Mouse (Mus musculus): ENCODE results near the gene Wnt2b. TPM values are rescaled to one million over a fixed set of nuclear protein-coding genes. Genes with fewer than 3 reads are reported as not detected.

The Wnt2b gene
- total and polyA plus RNA-seq, 3 experiments: 0.16 TPM; not detected in 2

DNA sequence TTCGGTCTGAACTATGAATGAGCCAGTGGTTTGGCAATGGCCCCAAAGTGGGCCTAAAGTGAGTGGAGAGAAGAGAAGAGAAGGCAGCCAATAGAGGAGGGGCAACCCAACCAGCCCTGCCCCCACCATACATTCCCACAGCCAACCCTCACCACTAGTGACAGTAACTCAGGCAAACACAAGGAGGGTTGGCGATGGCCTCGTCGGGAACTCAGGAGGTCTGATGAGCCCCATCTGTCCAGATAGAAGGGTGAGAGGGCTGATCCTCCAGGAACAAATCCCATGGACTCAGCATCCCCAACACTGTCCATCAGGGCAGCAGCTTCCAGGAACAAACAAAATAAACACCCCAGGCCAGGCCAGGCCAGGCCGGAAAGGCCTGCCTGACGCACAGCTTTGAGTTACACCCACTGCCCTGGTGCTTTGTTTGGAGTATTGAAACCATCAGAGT lies 5.6 kb downstream of the Wnt2b start:
- Histone ChIP-seq H3K4me2 (ENCODE audit: insufficient read depth, low read depth, poor library complexity, severe bottlenecking) (no peak overlapping the region), H3K9ac (ENCODE audit: insufficient read depth, low read depth) (no peak overlapping the region), H3K36me3 (replicated peaks in 1 of 2; ENCODE audit: control insufficient read depth in 1 of 2, insufficient read depth in 1 of 2, low read length in 1 of 2) (peaks cover under 1 to 10% of the 10 kb centered on the region in 2 experiments), H3K27ac (ENCODE audit: insufficient read depth, low read depth) (no peak overlapping the region), H3K4me1 (ENCODE audit: control insufficient read depth in 1 of 2, insufficient read depth in 2 of 2) (peaks cover 0 to 6% of the 10 kb centered on the region in 2 experiments; a peak in 2 of 4 replicates), H3K79me2 (replicated peaks; ENCODE audit: control insufficient read depth, extremely low read depth, insufficient read depth, poor library complexity, severe bottlenecking) (no peaks in the 10 kb centered on the region), H3K9me3 (replicated peaks; ENCODE audit: low read length) (no peaks in the 10 kb centered on the region), H3K4me3 (replicated peaks in 1 of 3; ENCODE audit: low read depth in 2 of 3, low read length in 2 of 3, poor library complexity in 1 of 3) (no peak overlapping the region), H3K27me3 (replicated peaks) (no peaks in the 10 kb centered on the region)
- dilution Hi-C loops (cut with MboI; ENCODE audit: extremely low pct_ligation_motif_present, extremely low pct_unique_long_range_greater_than_20kb, low sequenced_read_pairs) (no loop called here), in situ Hi-C loops (cut with MboI; ENCODE audit: low pct_ligation_motif_present, low pct_unique_long_range_greater_than_20kb, low sequenced_read_pairs) (no loop called here)
- DNase-seq (ENCODE audit: extremely low read depth): no peak
- no peak for TF ChIP-seq TCF12 (IDR thresholded peaks at IDR 0.05; ENCODE audit: low read depth, low read length)
- TF ChIP-seq KAT2A (IDR thresholded peaks at IDR 0.05; ENCODE audit: insufficient replicate concordance, low read length): no peak
- no peak for TF ChIP-seq CTCF (conservative IDR thresholded peaks at IDR 0.05 in 1 of 2, IDR thresholded peaks at IDR 0.05 in 1 of 2; ENCODE audit: low read depth in 2 of 2, low read length in 2 of 2)
- TF ChIP-seq GABPA (IDR thresholded peaks at IDR 0.05; ENCODE audit: insufficient replicate concordance, low read depth, low read length): no peak
- no peak for TF ChIP-seq NRF1 (IDR thresholded peaks at IDR 0.05; ENCODE audit: low read depth, low read length)
- TF ChIP-seq HCFC1 (IDR thresholded peaks at IDR 0.05; ENCODE audit: low read depth, low read length): no peak
- TF ChIP-seq RCOR1 (conservative IDR thresholded peaks at IDR 0.05; ENCODE audit: low read depth, low read length): no peak
- no peak for TF ChIP-seq RAD21 (IDR thresholded peaks at IDR 0.05; ENCODE audit: low read depth, low read length)
- TF ChIP-seq POLR2AphosphoS2 (IDR thresholded peaks at IDR 0.05; ENCODE audit: low read depth, low read length): no peak
- TF ChIP-seq MEF2A (IDR thresholded peaks at IDR 0.05; ENCODE audit: borderline replicate concordance, low read depth, low read length): no peak
- TF ChIP-seq MAFK (IDR thresholded peaks at IDR 0.05; ENCODE audit: insufficient replicate concordance, low read length): no peak

DNA sequence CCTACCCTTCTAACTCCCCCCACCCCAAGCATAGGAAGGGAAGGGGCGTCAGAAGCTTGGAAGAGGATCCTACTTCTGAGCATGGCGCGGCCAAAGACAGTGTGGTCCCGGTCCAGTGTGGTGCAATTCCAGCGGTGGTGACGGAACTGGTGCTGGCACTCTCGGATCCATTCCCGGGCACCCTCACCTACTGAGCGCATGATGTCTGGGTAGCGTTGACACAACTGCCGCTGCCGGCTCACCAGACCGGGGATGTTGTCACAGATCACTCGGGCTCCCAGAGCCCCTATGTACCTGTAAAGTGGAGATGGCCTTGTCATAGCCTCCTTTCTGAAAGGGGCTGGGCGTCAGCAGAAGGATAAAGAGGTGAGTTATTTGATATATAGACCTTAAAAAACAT lies 7.2 kb downstream of the Wnt2b start:
- H3K4me2 ChIP-seq (ENCODE audit: insufficient read depth, low read depth, poor library complexity, severe bottlenecking): no peak overlapping the region
- dilution Hi-C loops (cut with MboI; ENCODE audit: extremely low pct_ligation_motif_present, extremely low pct_unique_long_range_greater_than_20kb, low sequenced_read_pairs): no loop called here
- in situ Hi-C loops (cut with MboI; ENCODE audit: low pct_ligation_motif_present, low pct_unique_long_range_greater_than_20kb, low sequenced_read_pairs): loop anchor here (5.0 kb wide), 1 partner anchor 82 kb away; no protein-coding TSS in a partner anchor
- no peak for TF ChIP-seq GABPA (IDR thresholded peaks at IDR 0.05; ENCODE audit: insufficient replicate concordance, low read depth, low read length)
- TF ChIP-seq MYC (IDR thresholded peaks at IDR 0.05; ENCODE audit: low read depth, low read length): no peak
- TF ChIP-seq CHD2 (IDR thresholded peaks at IDR 0.05; ENCODE audit: low read length): no peak
- no peak for TF ChIP-seq POLR2A (IDR thresholded peaks at IDR 0.05; ENCODE audit: low read depth, low read length)
- TF ChIP-seq ZKSCAN1 (IDR thresholded peaks at IDR 0.05; ENCODE audit: borderline replicate concordance, low read depth, low read length): no peak
- no peak for TF ChIP-seq ZC3H11A (IDR thresholded peaks at IDR 0.05; ENCODE audit: low read depth, low read length)
- TF ChIP-seq JUND (conservative IDR thresholded peaks at IDR 0.05; ENCODE audit: low read depth, low read length): no peak
- no peak for TF ChIP-seq USF2 (conservative IDR thresholded peaks at IDR 0.05; ENCODE audit: low read depth, low read length)
- TF ChIP-seq SMC3 (IDR thresholded peaks at IDR 0.05; ENCODE audit: low read depth, low read length): no peak
- TF ChIP-seq MXI1 (IDR thresholded peaks at IDR 0.05; ENCODE audit: low read depth, low read length): no peak
- no peak for TF ChIP-seq NELFE (IDR thresholded peaks at IDR 0.05; ENCODE audit: low read depth, low read length)
- no peak for TF ChIP-seq IRF4 (IDR thresholded peaks at IDR 0.05; ENCODE audit: low read depth, low read length)
- no peak for TF ChIP-seq SIN3A (IDR thresholded peaks at IDR 0.05; ENCODE audit: low read length)
- no peak for DNase-seq (ENCODE audit: extremely low read depth)
- no peak overlapping the region for H3K9ac ChIP-seq (ENCODE audit: insufficient read depth, low read depth)
- H3K9me3 ChIP-seq (replicated peaks; ENCODE audit: low read length): no peaks in the 10 kb centered on the region
- H3K4me3 ChIP-seq (replicated peaks in 1 of 3; ENCODE audit: low read depth in 2 of 3, low read length in 2 of 3, poor library complexity in 1 of 3): no peak overlapping the region
- no peaks in the 10 kb centered on the region for H3K79me2 ChIP-seq (replicated peaks; ENCODE audit: control insufficient read depth, extremely low read depth, insufficient read depth, poor library complexity, severe bottlenecking)
- peaks cover 8 to 19% of the 10 kb centered on the region in 2 experiments for H3K36me3 ChIP-seq (replicated peaks in 1 of 2; ENCODE audit: control insufficient read depth in 1 of 2, insufficient read depth in 1 of 2, low read length in 1 of 2)
- H3K27me3 ChIP-seq (replicated peaks): no peaks in the 10 kb centered on the region
- H3K4me1 ChIP-seq (ENCODE audit: control insufficient read depth in 1 of 2, insufficient read depth in 2 of 2): peaks cover 0 to 6% of the 10 kb centered on the region in 2 experiments; a peak in 2 of 4 replicates
- no peak overlapping the region for H3K27ac ChIP-seq (ENCODE audit: insufficient read depth, low read depth)

Data from CH12.LX (cell line).